Mouse (Mus musculus) liver, adult 2 months (tissue): ENCODE data around the gene Smim4.

ENCODE experiments used
- CTCF ChIP-seq: fragments of 200-500 bp; IDR thresholded peaks from 2 replicates; pipeline ENCODE4 v1.5.1; 2011; ENCODE audit warnings: low read depth, low read length, control low read depth
- POLR2A ChIP-seq: fragments of 200-500 bp; IDR thresholded peaks from 2 replicates; pipeline ENCODE4 v1.6.1; 2011; ENCODE audit warnings: low read length, control low read depth; ENCODE audit not compliant: insufficient read depth; ENCODE audit errors: extremely low read depth

DNA sequence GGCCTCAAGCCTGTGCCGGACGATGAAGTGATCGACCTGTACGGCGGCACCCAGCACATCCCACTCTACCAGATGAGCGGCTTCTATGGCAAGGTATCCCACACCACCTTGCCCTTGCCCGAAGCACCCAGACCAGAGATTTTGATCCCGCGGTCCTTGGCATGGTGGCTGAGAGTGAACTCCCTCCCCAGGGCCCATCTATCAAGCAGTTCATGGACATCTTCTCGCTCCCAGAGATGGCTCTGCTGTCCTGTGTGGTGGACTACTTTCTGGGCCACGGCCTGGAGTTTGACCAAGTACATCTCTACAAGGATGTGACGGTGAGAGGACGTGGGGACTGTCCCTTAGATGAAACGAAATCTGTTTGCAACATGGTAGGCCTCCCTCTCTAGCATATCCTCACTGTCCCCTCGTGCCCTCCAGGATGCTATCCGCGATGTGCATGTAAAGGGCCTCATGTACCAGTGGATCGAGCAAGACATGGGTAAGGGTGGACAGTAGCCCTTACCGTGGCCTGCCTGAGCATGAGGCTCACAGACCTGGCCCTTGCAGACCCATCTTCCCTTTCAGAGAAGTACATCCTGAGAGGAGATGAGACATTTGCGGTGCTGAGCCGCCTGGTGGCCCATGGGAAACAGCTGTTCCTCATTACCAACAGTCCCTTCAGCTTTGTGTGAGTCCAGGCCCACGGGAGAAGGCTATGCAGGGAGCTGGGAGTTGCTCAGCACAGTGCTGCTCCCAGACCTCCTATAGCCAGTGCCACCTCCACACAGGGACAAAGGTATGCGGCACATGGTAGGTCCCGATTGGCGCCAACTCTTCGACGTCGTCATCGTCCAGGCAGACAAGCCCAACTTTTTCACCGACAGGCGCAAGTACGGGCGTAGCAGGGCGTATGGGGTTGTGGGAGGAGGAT lies 7.0 kb upstream of the Smim4 start:
- TF ChIP-seq POLR2A = no peak
- TF ChIP-seq CTCF = no peak
